Mouse (Mus musculus): ENCODE data around the gene Adat2.
A peak's percentile ranks its signal among the peaks of the same experiment; 100 is the strongest.

Gene Adat2

GRCm38 (mm10) chr10:13596073-13596472 lies 43.4 kb downstream of the Adat2 start:
- DNase-seq (ENCODE audit: inconsistent ontology term): peak; percentile 93

- no peak for DNase-seq (ENCODE audit: inconsistent ontology term)
These were observed 44.2 kb downstream of the Adat2 start for GRCm38 (mm10) chr10:13596866-13597265.

GRCm38 (mm10) chr10:13597491-13597890 lies 44.8 kb downstream of the Adat2 start:
- no peak for DNase-seq (ENCODE audit: inconsistent ontology term)

- DNase-seq (ENCODE audit: inconsistent ontology term): no peak
These were observed 48.2 kb downstream of the Adat2 start for GRCm38 (mm10) chr10:13600926-13601325.
